Mouse (Mus musculus): ENCODE data around the gene Slc44a4.
"Not testable (repeated sequence)": the region's sequence is repeated elsewhere in the genome, so short reads cannot be mapped to it uniquely, and the experiment has no call there.

The Slc44a4 gene

DNA sequence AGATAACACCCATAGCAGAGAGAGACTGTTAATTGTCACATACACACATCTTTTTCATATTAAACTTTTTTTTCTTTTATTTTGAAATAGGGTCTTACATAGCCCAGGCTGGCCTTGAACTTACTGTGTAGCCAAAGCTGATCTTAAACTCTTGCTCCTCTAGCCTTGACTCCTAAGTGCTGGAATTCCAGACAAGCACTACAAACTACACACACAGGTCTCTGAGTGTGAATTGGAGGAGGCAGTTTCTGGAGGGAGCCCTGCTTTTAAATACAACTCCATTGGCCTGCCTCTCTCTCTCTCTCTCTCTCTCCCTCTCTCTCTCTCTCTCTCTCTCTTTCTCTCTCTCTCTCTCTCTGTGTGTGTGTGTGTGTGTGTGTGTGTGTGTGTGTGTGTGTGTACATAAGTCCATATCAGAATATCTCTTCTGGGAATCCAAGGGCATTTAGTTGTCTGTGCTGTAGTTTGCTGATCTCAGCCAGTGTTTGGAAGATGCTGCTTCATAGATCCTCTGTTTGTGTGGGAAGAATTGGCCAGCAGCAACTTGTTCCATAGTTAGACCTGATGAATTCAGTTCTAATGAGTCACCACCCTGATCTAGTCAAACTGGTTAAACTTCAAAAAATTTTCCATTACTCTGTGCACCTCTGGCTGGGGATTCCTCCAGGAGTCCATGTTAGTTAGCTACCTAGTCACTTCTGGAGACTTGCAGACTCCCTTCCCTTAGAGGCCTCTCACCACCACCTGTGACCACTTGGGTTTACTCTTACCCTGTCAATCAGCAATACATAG is 46.6 kb downstream of the Slc44a4 start:
- DNase-seq (ENCODE audit: low spot score), result peak; percentile 58

DNA sequence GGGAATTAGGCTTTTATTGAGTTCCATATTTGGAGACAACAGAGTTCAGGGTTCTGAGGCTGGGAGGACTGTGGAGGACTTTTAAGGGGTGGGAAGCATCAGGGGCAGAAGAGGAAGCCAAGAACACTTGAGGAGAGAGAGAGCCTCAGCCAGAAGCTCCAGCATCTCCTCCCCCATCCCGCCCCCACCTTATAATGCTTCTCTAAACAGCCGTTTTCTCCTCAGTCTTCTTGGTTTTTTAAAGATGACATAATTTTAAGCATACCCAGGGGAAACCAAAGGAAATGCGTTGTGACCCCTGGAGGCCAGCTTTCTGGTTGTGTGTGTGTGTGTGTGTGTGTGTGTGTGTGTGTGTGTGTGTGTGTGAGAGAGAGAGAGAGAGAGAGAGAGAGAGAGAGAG is 47.9 kb downstream of the Slc44a4 start:
- DNase-seq (ENCODE audit: low spot score), result no peak

DNA sequence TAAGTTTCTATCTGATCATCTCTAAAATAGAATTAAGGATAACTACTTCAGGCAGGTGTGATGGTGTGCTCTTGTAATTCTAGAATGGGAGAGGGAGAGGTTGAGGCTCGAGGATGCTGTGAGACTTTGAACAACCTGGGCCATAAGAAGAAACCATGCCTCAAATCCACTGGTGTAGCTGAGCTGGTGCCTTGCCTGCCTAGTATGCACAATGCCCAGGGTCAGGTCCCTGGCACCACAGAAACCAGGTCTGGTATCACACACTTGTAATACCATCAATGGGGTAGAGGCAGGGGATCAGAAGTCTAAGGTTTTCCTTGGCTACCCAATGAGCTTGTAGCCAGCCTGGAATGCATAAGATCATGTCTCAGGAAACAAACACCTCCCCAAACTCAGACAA is 48.6 kb downstream of the Slc44a4 start:
- DNase-seq (ENCODE audit: low spot score), result no peak

DNA sequence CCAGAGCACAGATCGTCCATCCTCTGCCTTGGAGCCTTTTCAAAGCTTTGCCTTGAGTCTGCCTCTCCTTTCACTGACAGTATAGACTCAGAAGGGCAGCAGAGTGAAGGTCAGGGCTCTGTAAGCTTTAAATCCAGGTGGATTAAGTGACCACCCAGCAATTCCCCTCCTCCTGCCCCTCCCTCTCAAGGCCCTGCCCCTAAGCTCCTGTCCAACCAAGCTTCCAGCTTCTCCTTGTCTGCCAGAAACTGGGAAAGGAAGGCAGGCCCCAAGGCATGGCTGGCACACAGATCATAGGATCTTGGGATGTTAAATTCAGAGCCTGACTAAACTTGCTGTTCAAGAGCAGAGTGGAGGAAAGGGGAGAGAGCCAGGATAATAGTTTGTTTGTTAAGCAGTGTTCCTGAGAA is 50.4 kb downstream of the Slc44a4 start:
- peak; percentile 56 for DNase-seq (ENCODE audit: low spot score)

DNA sequence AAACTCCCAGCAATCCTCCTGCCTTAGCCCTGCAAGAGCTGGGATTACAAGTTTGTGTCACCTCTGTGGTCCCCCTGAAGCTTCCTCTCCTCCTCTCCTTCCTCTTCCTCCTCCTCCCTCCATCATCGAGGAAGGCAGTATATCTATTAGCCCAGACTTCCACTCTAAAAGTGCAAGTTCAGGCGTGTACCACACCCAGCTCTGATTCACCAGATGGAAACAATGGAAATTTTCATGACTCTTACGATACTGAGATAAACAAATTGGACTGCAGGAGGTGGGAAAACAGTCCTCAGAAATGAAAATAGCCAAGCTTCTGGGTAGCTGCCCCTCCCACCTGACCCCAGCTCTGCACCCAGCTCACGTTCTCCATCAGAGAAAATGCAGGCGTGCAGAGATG is 51.4 kb downstream of the Slc44a4 start:
- DNase-seq (ENCODE audit: low spot score), result no peak

DNA sequence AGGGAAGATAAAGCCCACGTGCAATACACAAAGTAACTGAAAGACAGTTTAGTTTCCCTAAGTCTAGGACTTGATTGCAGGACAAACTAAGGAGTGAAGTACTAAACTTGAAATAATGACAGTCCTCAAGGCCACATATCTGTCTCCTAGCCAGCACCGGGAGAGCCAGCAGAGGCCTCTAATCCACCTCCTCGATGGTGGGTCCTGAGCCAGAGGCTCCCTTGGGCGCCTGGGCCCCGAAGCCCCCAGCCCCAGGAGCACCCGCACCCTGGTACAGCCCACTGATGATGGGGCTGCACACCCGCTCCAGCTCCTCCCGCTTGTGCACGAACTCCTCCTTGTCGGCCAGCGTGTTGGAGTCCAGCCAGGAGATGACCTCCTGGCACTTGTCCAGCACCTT is 55.6 kb downstream of the Slc44a4 start, which contains the start of gene Gm20481:
Gm20481 (plus strand) TSS at position 91 of the 400 bp plus-strand sequence.
- DNase-seq (ENCODE audit: low spot score), result not testable (repeated sequence)

DNA sequence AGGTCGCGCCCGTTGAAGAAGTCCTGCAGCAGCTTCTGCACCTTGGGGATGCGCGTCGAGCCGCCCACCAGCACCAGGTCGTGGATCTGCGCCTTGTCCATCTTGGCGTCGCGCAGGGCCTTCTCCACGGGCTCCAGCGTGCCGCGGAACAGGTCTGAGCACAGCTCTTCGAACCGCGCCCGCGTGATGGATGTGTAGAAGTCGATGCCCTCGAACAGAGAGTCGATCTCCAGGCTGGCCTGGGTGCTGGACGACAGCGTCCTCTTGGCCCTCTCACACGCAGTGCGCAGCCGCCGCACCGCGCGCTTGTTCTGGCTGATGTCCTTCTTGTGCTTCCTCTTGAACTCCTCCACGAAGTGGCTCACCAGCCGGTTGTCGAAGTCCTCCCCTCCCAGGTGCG is 56.6 kb downstream of the Slc44a4 start:
- not testable (repeated sequence) for DNase-seq (ENCODE audit: low spot score)

DNA sequence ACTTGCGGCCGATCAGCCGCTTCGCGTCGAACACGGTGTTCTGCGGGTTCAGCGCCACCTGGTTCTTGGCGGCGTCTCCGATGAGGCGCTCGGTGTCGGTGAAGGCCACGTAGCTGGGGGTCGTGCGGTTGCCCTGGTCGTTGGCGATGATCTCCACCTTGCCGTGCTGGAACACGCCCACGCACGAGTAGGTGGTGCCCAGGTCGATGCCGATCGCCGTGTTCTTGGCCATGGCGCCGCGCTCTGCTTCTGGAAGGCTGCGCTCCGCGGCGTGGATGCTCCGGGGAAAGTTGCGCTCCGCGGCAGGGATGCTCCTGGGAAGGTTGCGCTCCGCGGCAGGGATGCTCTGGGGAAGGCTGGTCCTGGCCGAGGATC is 57.4 kb downstream of the Slc44a4 start:
- DNase-seq (ENCODE audit: low spot score), result not testable (repeated sequence)

DNA sequence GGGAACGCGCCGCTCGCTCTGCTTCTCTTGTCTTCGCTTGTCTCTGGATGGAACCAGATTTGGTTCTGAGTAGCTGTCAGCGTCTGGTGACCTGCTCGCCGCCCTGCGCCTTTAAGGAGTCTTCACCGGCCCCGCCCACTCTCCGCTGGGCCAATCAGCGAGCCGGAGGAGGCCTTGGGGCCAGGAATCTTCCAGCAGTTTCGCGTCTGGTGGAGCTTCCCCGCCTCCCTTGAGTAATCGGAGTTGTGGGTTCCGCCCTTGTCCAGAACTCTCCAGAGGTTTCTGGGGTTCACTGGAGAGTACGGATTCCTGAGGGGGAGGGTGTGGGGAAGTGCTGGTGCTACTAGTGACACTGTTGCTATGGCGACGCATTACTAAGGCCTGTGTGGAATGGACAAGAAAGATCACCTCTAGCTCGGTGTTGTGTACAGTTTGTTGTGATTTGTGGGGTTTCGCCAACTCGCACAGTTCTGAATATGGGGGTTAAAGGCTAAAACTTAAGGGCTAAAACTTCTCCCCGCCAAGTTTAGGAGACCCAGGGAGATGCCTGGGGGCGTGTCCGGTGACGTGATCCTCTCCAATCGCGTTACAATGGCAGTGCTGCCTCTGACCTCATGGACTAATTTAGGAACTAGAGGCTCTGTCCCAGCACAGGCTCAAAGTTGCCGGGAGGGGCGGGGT is 57.9 kb downstream of the Slc44a4 start, which contains the start of the genes Hspa1a and Hspa1l:
Hspa1a (minus strand) TSS at position 88 of the 681 bp plus-strand sequence.
Hspa1l (plus strand) TSS at position 635 of the 681 bp plus-strand sequence.
- DNase-seq (ENCODE audit: low spot score), result peak; percentile 82

DNA sequence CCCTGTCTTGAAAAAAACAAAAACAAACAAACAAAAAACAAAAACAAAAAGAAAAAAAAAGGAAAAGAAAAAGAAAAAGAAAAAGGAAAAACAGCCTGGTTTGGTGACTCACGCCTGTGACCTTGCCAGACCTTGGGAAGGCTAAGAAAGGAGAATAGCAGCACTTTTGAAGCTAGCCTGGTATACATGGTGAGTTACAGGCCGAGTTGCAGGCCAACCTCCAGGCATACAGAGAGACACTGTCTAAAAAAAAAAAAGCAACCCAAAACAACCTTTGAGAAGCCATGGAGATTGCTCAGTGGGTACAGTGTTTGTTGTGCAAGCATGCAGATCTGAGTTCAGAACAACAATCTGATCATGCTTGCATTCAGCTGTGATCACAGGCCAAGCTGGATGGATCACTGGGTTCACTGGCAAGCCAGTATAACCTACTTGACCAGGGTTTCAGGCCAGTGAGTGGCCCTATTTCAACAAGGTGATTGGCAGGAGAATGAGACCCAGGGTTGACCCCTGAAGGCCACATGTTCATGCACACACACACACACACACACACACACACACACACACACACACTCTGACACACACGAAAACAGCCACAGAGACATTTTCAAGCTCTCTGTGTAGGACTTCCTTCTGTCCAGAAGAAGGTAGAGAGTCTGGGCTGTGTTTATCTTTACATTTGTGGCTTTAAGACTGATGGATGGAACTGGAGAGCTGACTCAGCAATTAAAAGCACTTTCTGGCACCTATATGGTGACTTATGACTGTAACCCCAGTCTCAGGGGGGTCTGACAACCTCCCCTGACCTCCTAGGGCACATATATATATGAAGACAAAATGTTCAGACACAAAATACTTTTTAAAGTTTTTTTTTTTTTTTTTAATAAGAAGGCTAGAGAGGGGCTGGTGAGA is 61.6 kb downstream of the Slc44a4 start:
- no peak for DNase-seq (ENCODE audit: low spot score)

DNA sequence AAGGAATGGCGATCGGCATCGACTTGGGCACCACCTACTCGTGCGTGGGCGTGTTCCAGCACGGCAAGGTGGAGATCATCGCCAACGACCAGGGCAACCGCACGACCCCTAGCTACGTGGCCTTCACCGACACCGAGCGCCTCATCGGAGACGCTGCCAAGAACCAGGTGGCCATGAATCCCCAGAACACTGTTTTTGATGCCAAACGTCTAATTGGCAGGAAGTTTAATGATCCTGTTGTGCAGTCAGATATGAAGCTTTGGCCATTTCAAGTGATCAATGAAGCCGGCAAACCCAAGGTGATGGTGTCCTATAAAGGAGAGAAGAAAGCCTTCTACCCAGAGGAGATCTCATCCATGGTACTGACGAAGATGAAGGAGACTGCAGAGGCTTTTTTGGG is 62.7 kb downstream of the Slc44a4 start:
- no peak for DNase-seq (ENCODE audit: low spot score)

DNA sequence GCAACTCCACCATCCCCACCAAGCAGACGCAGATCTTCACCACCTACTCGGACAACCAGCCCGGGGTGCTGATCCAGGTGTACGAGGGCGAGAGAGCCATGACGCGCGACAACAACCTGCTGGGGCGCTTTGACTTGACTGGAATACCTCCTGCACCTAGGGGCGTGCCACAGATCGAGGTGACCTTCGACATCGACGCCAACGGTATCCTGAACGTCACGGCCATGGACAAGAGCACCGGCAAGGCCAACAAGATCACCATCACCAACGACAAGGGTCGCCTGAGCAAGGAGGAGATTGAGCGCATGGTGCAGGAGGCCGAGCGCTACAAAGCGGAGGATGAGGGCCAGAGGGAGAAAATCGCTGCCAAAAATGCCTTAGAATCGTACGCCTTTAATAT is 64.0 kb downstream of the Slc44a4 start:
- no peak for DNase-seq (ENCODE audit: low spot score)

DNA sequence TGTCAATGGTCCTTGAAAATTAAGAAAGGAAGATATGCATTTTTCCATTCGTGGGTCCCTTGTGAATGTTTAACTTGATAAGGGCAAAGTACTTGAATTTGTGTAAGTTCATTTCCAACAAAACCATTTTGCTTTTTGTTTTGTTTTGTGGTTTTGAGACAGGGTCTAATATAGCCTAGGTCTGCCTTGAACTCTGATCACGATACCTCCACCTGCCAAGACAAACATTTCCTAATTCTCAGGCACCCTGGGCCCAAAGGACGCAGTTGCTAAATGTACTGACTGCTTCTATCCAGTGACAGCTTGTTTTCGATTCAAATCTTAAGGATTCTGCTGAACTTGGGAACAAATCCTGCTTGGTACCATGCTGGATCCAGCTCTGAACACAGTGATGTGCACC is 65.4 kb downstream of the Slc44a4 start:
- DNase-seq (ENCODE audit: low spot score), result no peak
